Mouse (Mus musculus): ENCODE data around the gene Zfp697.
"Not testable (repeated sequence)": the region's sequence is repeated elsewhere in the genome, so short reads cannot be mapped to it uniquely, and the experiment has no call there.

GRCm38 (mm10) chr3:98510414-98510813, 128.2 kb downstream of the Zfp697 start, which contains the start of gene Hsd3b4:
- TF ChIP-seq CTCF, EP300 (IDR thresholded peaks at IDR 0.05; ENCODE audit: low read depth): not testable (repeated sequence)
